Mouse (Mus musculus) left cerebral cortex, postnatal 25 days (tissue): ENCODE measurements around the gene Frem2. TPM values are rescaled to one million over a fixed set of nuclear protein-coding genes. Genes with fewer than 3 reads are reported as not detected.
A peak's percentile ranks its signal among the peaks of the same experiment; 100 is the strongest.

Experiments
- DNase-seq, 2 experiments: peaks; one replicate each; pipeline ENCODE4 v3.0.0; 2022; ENCODE audit warnings: low spot score in 2 of 2, mixed read lengths in 1 of 2
- intact Hi-C: fragments of 180-260 bp; cut with DNase I; formaldehyde crosslinking; loops from one replicate; pipeline ENCODE4 v1.15.1; 2025
- total RNA-seq, 2 experiments: library from RNA; stranded (reverse); gene quantifications; 2 replicates each; pipeline ENCODE4 v1.2.3; 2021

The Frem2 gene
- total RNA-seq, 2 experiments from 2014 or later, result 1.4 to 1.5 TPM

DNA sequence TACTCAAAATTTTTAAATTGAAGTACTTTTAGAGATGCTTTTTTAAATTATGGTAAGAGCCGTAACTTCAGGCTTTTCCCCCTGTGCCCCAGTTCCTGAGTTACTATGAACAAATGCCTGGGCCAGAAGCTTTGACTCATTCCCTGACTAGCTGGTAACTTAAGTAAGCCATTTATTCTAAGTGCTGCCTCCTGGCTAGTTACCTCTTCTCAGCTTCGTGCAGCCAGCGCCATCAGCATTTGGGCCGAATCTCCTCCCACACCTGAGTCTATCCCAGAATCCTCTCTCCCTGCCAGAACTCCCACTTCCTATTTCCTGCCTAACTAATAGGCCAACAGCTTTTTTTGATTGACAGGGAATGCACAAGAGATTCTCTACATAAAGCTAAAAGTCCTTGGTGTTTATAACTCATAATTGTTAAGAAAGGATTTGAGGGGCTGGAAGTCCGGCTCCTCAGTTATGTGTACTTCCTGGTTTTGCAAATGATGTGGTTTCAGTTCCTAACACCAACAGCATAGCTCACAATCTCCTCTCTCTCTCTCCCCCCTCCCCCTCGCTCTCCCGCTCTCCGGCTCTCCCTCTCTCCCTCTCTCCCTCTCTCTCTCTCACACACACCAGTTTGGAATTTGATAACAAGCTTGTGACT lies 173.6 kb downstream of the Frem2 start:
- DNase-seq, result peak in 1 of 2 experiments; percentile 11
- intact Hi-C loops, result no loop called here

DNA sequence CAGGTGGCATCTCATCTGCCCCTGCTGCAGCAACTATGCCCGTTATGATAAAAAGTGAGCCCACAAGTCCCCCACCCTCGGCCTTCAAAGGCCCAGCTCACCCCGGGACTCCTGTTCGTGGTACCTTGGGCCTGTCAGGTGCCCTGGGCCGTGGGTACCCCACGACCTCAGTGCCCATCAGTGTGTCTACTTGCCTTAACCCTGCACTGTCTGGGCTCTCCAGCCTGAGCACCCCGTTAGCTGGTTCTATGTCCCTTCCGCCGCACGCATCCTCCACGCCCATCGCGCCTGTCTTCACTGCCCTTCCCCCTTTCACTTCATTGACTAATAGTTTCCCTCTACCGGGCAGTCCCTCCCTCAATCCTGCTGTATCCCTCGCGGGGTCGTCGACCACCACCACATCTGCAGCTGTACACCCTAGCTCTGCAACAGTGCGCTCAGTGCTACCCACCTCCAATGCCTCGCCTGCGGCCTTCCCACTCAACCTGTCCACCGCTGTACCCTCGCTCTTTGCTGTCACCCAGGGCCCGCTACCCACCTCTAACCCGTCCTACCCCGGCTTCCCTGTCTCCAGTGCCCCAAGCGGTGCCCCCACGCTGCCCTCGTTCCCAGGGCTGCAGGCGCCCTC lies 178.6 kb downstream of the Frem2 start:
- intact Hi-C loops, result no loop called here
- DNase-seq, result no peak

DNA sequence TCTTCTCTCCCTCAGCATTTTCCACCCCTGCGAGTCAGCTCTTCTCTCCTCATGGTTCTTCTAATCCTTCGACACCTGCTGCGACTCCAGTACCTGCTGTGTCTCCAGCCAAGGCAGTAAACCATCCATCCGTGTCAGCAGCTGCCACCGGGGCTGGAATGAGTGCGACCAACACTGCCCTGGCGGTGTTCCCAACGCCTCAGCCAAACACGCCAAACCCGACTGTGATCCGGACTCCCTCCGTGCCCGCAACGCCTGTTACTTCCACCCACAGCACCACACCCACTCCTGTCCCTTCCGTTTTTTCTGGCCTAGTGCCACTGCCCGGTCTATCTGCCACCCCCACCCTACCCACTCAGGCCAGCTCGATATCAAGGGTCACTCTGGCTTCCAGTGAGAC lies 179.7 kb downstream of the Frem2 start:
- DNase-seq, result no peak
- intact Hi-C loops, result no loop called here

DNA sequence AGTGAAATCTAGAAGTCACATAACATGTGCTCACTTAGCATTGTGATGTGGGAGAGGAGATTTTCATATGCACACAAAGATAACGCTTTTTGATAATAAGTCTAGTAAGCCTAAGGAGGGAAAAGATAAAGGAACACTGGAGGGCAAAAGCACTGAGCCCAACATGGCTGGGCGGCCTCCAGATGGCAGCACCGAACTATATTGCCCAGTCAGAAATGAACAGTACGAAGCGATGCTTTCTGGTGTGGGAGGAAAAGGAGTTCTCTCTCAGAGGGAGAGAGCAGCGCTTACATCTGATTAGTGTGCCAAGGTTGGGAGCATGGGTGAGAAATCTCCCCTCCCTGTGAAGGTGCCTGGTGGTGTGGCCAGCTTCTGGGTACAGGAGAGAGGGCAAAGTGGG lies 181.3 kb downstream of the Frem2 start:
- peak; percentile 50 to 51 for DNase-seq
- intact Hi-C loops, result no loop called here

DNA sequence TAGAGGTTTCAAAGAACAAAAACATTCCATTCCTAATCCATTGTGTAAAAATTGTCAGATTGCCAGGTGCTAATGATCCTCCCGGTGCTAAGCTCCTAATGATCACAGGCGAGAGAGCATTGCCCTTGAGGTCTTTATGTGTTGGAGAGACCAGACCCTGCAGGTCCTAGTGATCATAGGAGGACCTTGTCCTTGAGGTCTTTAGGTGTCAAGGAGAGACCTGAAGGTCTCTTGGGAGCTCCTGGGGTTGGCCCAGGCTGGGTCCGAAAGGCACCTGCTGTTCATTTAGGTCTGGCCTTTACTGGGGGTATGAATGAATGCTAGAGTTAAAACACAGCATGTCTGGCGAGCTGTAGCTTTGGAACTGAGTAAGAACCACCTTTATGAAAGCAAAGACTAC lies 183.0 kb downstream of the Frem2 start:
- intact Hi-C loops, result no loop called here
- no peak for DNase-seq

DNA sequence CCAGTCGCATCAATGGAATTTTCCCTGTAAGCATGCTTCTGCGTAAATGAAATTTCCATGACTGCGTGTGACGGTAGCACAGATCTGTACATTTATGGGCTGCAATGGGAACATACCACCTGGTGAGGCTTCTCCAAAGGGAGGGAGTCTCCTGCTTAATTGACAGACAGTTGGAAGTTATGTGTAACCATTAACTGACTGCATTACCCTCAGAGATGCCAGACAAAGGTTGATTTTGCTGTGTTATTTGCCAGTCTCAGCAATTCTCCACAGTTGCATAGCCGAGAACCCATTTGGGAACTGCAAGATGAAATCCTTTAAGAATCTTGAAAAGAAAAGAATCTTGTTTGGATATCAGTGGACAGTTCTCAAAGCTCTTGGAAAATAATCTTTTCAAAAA lies 185.1 kb downstream of the Frem2 start:
- intact Hi-C loops, result no loop called here
- no peak for DNase-seq

DNA sequence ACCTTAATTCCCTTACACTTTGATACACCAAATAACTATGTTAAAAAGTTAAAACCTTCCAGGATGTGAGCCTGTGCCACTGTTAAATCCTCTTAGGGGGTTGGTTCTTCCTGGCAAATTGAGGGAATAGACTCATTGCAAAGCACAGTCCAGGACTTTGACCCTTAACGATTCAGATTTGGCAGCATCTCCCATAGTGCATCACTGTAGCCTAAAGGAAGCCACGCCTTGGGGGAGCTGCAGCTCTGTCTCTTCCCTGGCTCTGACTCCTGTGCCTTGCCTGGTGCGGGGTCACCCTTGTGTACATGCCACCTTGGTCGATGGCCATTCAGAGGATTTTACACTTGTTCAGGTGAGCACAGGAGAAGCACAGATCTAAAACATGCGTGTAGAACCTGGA lies 187.5 kb downstream of the Frem2 start:
- intact Hi-C loops, result no loop called here
- no peak for DNase-seq

DNA sequence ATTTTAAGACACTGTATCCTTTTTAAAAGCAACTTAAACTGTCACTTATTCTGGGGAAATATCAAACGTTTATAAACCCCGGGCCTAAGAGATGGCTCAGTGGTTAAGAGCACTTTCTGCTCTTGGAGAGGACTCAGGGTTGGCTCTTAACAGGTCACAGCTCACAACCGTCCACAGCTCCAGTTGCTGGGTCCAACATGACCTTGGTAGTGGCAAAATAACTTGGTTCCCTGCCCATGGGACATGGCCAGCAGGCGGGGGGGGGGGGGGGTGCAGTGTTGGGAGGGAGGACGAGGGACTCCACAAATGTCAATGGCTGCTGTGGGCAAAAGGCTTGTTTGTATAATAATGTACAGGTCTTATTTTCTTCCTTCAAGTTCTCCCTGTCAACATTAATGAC lies 189.8 kb downstream of the Frem2 start:
- no peak for DNase-seq
- intact Hi-C loops, result no loop called here

DNA sequence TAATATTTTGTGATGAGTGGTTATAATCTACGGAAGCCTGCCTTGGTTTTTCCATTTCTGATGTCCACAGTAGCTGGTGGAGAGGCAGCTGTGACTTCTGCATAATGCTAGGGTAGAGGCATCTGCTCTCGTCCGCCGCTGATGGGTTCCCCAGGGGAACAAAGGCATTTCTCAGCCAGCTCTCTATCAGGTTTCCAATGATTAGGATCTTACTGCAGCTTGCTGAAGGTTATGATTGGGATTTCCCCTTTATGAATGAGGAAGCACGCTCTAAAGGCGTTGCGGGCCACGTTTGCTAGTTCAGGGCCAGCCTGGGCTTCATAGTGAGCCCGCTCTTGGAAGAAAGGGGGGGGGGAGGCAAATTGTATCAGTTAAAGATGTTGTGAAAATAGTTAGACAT lies 190.7 kb downstream of the Frem2 start:
- DNase-seq, result no peak
- intact Hi-C loops, result no loop called here

DNA sequence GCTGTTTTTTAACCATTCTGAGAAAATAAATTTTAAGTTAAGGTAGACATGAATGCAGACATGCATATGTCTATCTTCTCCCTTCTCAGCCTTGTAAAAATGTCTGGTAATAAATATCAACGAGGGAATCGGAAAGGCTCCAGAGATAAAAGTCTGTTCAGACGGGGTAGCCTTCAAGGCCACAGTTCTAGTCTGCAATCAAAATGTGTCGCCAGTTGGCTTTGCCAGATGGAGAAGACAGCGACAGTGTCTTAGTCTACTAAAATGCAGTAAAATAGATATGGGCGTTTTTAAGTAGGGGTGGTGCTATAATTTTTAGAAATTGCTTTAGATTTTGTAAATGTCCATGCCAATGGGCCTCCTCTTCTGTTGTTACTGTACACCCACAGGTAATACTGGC lies 191.8 kb downstream of the Frem2 start:
- no peak for DNase-seq
- intact Hi-C loops, result no loop called here

DNA sequence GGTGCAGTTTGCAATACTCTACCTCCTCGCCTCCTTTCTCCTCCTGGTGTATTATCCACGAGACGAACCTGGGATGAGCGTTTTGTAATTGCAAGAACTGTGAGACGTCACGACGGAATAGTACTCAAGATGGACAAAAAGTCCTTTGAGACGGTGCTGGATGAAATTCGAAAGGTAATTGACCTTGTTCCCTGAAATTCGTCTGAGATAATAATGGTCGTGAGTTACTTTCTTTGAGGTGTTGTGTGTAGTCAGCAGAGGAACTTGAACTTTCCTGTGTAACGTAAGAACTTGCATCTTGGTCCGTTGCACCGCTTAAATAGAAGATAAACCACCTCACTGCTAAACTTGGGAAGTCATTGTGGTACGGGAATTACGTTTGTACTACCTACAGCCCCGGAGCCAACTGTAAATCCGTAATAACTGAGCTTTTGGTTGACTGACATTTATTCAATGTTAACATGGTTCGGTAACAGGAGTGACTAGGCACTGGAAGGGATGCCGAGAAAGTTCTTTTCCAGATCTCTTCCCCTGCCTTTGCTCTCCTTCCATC lies 192.9 kb downstream of the Frem2 start:
- intact Hi-C loops, result no loop called here
- no peak for DNase-seq

Other genes with a start within 250 kb of the Frem2 start
- 1 to 10 TPM; 9.5 to 9.8 TPM for gene Nhlrc3, start 194.0 kb downstream of the Frem2 start, total RNA-seq
- gene Proser1, start 193.7 kb downstream of the Frem2 start, total RNA-seq, result 10 to 100 TPM; 19.1 to 23.7 TPM
- under 1 TPM in 1 of 2 experiments, not detected in 1; 0.32 TPM for gene Stoml3, start 168.7 kb downstream of the Frem2 start, total RNA-seq
- gene Gm10985, start 187.7 kb upstream of the Frem2 start, total RNA-seq, result not detected
- 10 to 100 TPM; 71.7 to 75.0 TPM for gene Ufm1, start 206.5 kb upstream of the Frem2 start, total RNA-seq